Mouse (Mus musculus) heart, embryonic 14.5 days (tissue): ENCODE data around the gene Dclk2. TPM values are rescaled to one million over a fixed set of nuclear protein-coding genes. Genes with fewer than 3 reads are reported as not detected.

Experiments used
- ATAC-seq: fragments of 200-750 bp; cut with Nextera tagmentation; 2 replicates; pipeline ENCODE4 v1.8.0; 2017; ENCODE audit warnings: low read depth, moderate TSS enrichment; ENCODE audit not compliant: insufficient number of reproducible peaks, insufficient read depth, low FRiP score
- H3K27ac ChIP-seq, 2 experiments: fragments of 200-500 bp in 1 of 2; fragments of 300-500 bp in 1 of 2; sonication (generic) in 1 of 2; replicated peaks in 1 of 2; 2 replicates each; pipeline ENCODE4 v1.5.1; 2012 to 2014; ENCODE audit warnings: low read depth in 2 of 2, low read length in 2 of 2, control low read depth in 1 of 2, mild to moderate bottlenecking in 1 of 2, mixed read lengths in 1 of 2; ENCODE audit not compliant: control insufficient read depth in 1 of 2, insufficient read depth in 1 of 2
- H3K27me3 ChIP-seq: fragments of 300-500 bp; sonication (generic); 2 replicates; pipeline ENCODE4 v1.6.1; 2014; ENCODE audit warnings: mild to moderate bottlenecking, low read length, control low read depth; ENCODE audit not compliant: control insufficient read depth, insufficient read depth
- H3K36me3 ChIP-seq: fragments of 300-500 bp; sonication (generic); 2 replicates; pipeline ENCODE4 v1.6.1; 2014; ENCODE audit warnings: mild to moderate bottlenecking, control low read depth, low read length, mixed read lengths; ENCODE audit not compliant: control insufficient read depth, insufficient read depth
- H3K4me1 ChIP-seq, 2 experiments: fragments of 200-500 bp in 1 of 2; fragments of 300-500 bp in 1 of 2; sonication (generic) in 1 of 2; 2 replicates each; pipeline ENCODE4 v1.6.1; 2012 to 2014; ENCODE audit warnings: low read length in 2 of 2, control low read depth in 1 of 2, mixed read lengths in 1 of 2; ENCODE audit not compliant: control insufficient read depth in 2 of 2, insufficient read depth in 2 of 2
- H3K4me2 ChIP-seq: fragments of 300-500 bp; sonication (generic); 2 replicates; pipeline ENCODE4 v1.6.1; 2014; ENCODE audit warnings: mild to moderate bottlenecking, low read length
- H3K4me3 ChIP-seq, 2 experiments: fragments of 200-500 bp in 1 of 2; fragments of 300-500 bp in 1 of 2; sonication (generic) in 1 of 2; 2 replicates each; pipeline ENCODE4 v1.5.1; 2012 to 2014; ENCODE audit warnings: low read length in 2 of 2, mild to moderate bottlenecking in 2 of 2, control low read depth in 1 of 2, low read depth in 1 of 2, moderate library complexity in 1 of 2; ENCODE audit not compliant: control insufficient read depth in 1 of 2, insufficient read depth in 1 of 2
- H3K9ac ChIP-seq: fragments of 300-500 bp; sonication (generic); 2 replicates; pipeline ENCODE4 v1.6.1; 2014; ENCODE audit warnings: mild to moderate bottlenecking, low read length
- H3K9me3 ChIP-seq: fragments of 300-500 bp; sonication (generic); 2 replicates; pipeline ENCODE4 v1.6.1; 2016; ENCODE audit warnings: low read length, control low read depth; ENCODE audit not compliant: control insufficient read depth
- WGBS: fragments of 180-500 bp; shearing (Covaris S2); extraction: QIAGEN DNeasy Blood & Tissue Kit; methylation state at CpG from one replicate; pipeline ENCODE4 v1.1.7; 2014; 5-methylcytosine and 5-hydroxymethylcytosine counted together
- polyA plus RNA-seq: library from polyadenylated mRNA; unstranded; fragments of >200 nt; fragmentation: Nextera tagmentation; extraction: Ambion mirVana; gene quantifications from 2 replicates; pipeline ENCODE4 v1.2.1, GENCODE M21; 2014

The Dclk2 gene
- polyA plus RNA-seq, 1 experiment from 2014 or later, result 3.2 TPM

DNA sequence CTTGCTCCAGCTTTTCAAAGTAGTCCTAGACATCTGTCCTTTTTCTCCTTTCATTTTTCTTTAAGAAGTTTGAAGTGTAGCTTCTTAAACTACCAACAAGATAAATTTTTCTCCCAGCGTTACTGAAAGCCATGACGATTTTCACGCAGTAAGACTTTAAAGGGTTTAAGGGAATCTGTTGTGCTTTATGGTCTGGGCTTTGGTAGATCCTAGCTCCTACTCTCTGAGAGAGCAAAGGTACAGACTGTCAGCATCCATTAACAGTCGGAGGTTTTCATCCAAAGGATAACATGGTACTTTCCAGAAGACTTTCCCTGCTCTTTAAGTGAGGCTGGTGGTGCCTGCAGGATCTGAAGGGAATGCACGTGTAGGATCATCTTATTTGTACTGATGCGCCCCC lies 151.7 kb downstream of the Dclk2 start:
- Histone ChIP-seq H3K36me3 (no peaks in the 10 kb centered on the region), H3K9ac (no peak overlapping the region), H3K4me3 (no peak overlapping the region), H3K4me1 (peaks cover 0 to 4% of the 10 kb centered on the region in 2 experiments; a peak in 1 of 4 replicates), H3K27ac (no peak overlapping the region), H3K27me3 (no peaks in the 10 kb centered on the region), H3K9me3 (no peaks in the 10 kb centered on the region), H3K4me2 (no peak overlapping the region)
- WGBS, result 65% methylated on average over 6 of the region's 6 CpGs
- ATAC-seq, result no peak

DNA sequence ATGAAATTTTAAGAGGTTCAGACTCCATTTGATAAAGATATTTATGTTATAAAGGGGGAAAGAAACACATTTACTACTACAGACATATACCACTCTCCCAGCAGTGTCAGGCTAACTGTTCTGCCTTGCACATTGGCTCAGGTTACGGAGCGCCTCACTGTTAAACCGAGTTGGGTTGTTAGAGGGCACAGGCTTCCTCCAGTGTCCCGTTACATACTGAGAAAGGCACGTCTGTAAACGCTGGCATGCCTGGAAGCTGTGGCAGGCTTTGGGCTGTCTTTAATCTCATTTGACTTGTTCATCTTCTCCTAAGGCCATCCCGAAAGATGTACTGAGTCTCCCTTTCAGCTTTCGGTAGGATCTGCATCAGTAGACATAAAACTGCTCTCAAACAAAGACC lies 152.1 kb downstream of the Dclk2 start:
- Histone ChIP-seq H3K27me3 (no peaks in the 10 kb centered on the region), H3K4me3 (no peak overlapping the region), H3K4me2 (no peak overlapping the region), H3K36me3 (no peaks in the 10 kb centered on the region), H3K9ac (no peak overlapping the region), H3K27ac (no peak overlapping the region), H3K4me1 (peaks cover 0 to 4% of the 10 kb centered on the region in 2 experiments; a peak in 1 of 4 replicates), H3K9me3 (0 out of 2 replicates have a peak, but pooled peaks cover 2% of the 10 kb centered on the region)
- WGBS, result 25% methylated on average over 8 of the region's 8 CpGs
- no peak for ATAC-seq

DNA sequence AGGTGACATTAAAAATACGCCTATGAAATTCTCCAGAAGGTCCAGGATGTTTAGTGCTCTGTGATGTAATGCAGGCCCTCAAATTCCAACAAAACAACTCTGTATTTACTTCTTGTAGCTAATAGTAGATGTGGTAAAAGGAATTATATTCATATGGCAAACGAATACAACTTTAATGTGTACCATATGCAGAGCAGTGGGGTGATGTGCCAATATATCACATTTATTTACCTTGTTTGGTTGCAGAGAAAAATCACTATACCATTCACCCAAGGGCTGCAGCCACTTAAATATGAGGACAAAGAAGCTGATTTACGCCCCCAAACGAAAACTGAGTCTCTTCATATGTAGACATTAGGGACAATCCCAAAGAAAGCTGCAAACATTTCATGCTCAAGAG lies 158.2 kb downstream of the Dclk2 start:
- Histone ChIP-seq H3K9me3 (0 out of 2 replicates have a peak, but pooled peaks cover 3% of the 10 kb centered on the region), H3K27me3 (no peaks in the 10 kb centered on the region), H3K4me2 (no peak overlapping the region), H3K27ac (no peak overlapping the region), H3K4me3 (no peak overlapping the region), H3K36me3 (no peaks in the 10 kb centered on the region), H3K4me1 (peaks cover 0 to 3% of the 10 kb centered on the region in 2 experiments; a peak in 2 of 4 replicates), H3K9ac (no peak overlapping the region)
- no peak for ATAC-seq
- WGBS, result 90% methylated on average over 4 of the region's 4 CpGs

DNA sequence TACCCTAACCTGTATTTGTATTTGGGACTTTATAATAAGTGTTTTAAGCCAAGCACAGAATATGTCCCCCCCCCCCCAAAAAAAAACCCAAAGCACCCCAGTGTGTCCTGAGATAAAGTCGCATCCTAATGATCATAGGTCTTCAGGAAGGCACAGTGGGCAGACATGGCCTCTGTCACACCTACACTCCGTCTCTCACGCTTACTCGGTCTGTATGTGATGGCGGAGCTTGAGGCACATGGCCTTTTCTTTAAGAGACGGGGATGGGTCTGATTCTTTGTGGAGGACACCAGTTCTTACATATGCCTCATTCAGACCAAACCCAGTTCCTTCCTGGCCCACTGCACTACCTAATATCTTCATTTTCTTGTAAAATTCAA lies 158.6 kb downstream of the Dclk2 start:
- Histone ChIP-seq H3K27ac (no peak overlapping the region), H3K27me3 (no peaks in the 10 kb centered on the region), H3K4me2 (no peak overlapping the region), H3K36me3 (no peaks in the 10 kb centered on the region), H3K9ac (no peak overlapping the region), H3K4me3 (no peak overlapping the region), H3K4me1 (peaks cover 0 to 3% of the 10 kb centered on the region in 2 experiments; a peak in 2 of 4 replicates), H3K9me3 (0 out of 2 replicates have a peak, but pooled peaks cover 3% of the 10 kb centered on the region)
- no peak for ATAC-seq
- 87% methylated on average over 6 of the region's 6 CpGs for WGBS

DNA sequence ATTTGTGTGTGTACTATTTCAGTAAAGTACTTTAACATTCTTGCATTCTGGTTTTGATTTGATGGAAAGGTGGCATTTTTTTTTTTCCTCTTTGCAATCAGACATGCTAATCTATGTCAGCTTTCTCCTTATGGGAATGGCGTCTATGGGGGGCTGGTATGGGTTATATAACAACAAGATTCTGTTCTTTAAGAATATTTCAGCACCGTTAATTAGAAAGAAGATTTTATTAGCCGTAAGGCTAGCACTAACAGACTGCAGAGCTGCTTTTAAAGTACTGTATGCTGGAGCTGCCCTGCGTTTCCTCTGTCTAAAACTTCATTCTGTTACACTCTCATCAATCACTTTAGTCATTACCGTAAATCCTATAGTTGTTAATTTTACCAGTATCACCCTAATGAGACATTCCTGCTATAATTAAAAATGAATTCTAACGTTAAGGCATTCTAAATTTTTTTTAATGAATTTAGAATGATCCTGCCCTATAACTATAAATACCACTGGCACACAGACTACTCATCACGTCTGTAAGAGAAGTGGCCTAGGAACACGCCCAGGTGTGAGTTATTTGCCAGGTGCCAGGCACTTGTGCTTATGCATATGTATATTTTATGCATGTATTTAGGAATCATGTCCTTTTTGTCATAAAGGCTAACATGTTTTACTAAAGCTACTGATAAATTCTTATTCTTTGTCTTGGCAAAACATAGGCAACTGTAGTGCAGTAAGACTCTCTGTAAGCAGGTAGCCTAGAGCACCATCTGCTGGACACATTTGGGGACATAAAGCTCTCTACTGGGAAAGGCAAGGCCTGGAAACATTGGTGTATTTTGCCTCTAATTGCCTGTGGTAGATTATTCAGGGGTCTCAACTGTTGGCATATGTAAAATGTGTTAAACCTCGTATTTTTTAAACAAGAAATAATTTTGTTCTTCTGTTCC lies 159.3 kb downstream of the Dclk2 start:
- no peak for ATAC-seq
- Histone ChIP-seq H3K4me2 (no peak overlapping the region), H3K9me3 (0 out of 2 replicates have a peak, but pooled peaks cover 3% of the 10 kb centered on the region), H3K27me3 (no peaks in the 10 kb centered on the region), H3K36me3 (no peaks in the 10 kb centered on the region), H3K4me3 (no peak overlapping the region), H3K27ac (no peak overlapping the region), H3K9ac (no peak overlapping the region), H3K4me1 (peaks cover 0 to 3% of the 10 kb centered on the region in 2 experiments; a peak in 2 of 4 replicates)
- WGBS, result 67% methylated on average over 9 of the region's 9 CpGs

DNA sequence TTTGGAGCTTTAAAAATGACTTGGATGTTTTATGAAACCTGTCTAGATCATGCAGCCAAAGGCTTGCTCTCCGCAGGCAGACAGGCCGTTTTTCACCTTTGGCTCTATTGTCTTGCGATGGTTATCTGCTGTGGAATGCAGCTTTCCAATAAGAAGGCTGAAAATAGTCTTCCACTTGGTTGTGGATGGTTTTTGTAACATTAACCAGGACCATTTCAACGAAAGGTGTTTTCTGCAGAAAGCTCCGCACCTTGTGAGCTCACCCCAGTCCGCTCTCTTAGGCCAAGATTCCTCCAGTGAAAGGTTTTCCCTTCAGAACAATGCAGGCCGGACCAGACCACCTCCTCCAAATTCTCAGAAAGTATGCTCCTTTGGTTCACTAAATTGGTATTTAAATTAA lies 160.2 kb downstream of the Dclk2 start:
- no peak for ATAC-seq
- Histone ChIP-seq H3K9ac (no peak overlapping the region), H3K27ac (no peak overlapping the region), H3K9me3 (0 out of 2 replicates have a peak, but pooled peaks cover 3% of the 10 kb centered on the region), H3K4me3 (no peak overlapping the region), H3K4me1 (peaks cover 0 to 3% of the 10 kb centered on the region in 2 experiments; a peak in 2 of 4 replicates), H3K27me3 (no peaks in the 10 kb centered on the region), H3K4me2 (no peak overlapping the region), H3K36me3 (no peaks in the 10 kb centered on the region)
- 65% methylated on average over 7 of the region's 7 CpGs for WGBS

DNA sequence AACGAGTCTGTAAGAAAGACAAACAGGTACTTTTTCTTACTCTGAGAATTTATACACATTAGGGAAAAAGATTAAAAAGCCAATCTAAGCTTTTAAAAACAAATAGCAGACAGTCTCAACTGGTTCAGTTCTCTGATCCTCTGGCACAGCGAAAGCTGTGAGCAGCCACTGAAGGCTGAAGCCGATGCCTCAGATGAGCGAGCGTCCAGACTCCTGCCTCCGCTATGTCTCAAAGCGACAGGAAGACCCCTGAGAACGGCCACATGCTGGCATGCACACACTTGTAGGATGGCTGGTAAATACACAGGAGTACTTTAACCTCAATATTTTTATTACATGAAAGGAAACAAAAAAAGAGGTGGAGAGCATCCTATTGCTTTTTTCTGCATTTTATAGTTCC lies 160.8 kb downstream of the Dclk2 start:
- Histone ChIP-seq H3K36me3 (no peaks in the 10 kb centered on the region), H3K27ac (no peak overlapping the region), H3K9ac (no peak overlapping the region), H3K4me3 (no peak overlapping the region), H3K4me2 (no peak overlapping the region; the same call in 1 of the 2 replicates), H3K9me3 (0 out of 2 replicates have a peak, but pooled peaks cover 3% of the 10 kb centered on the region), H3K27me3 (no peaks in the 10 kb centered on the region), H3K4me1 (peaks cover 0 to 3% of the 10 kb centered on the region in 2 experiments; a peak in 2 of 4 replicates)
- ATAC-seq, result no peak
- 73% methylated on average over 8 of the region's 8 CpGs for WGBS
